Mouse (Mus musculus) CH12.LX (cell line): ENCODE data around the gene Cc2d2a. TPM values are rescaled to one million over a fixed set of nuclear protein-coding genes. Genes with fewer than 3 reads are reported as not detected.

Experiments
- DNase-seq: peaks from one replicate; pipeline ENCODE4 v3.0.0-alpha.2; 2013; ENCODE audit errors: extremely low read depth
- H3K27ac ChIP-seq: 2 replicates; pipeline ENCODE4 v1.5.1; 2012; ENCODE audit warnings: low read depth, mild to moderate bottlenecking, control low read depth, moderate library complexity; ENCODE audit not compliant: insufficient read depth
- H3K27me3 ChIP-seq: replicated peaks from 2 replicates; pipeline ENCODE3; 2012; ENCODE audit warnings: inconsistent platforms
- H3K36me3 ChIP-seq, 2 experiments: replicated peaks in 1 of 2; 2 replicates each; pipeline versions ENCODE3 to v1.6.1; 2012; ENCODE audit warnings: inconsistent platforms in 1 of 2, low read length in 1 of 2, mild to moderate bottlenecking in 1 of 2, mixed read lengths in 1 of 2, moderate library complexity in 1 of 2; ENCODE audit not compliant: control insufficient read depth in 1 of 2, insufficient read depth in 1 of 2
- H3K4me1 ChIP-seq, 2 experiments: 2 replicates each; pipeline ENCODE4 v1.6.1; 2012; ENCODE audit warnings: inconsistent platforms in 1 of 2, moderate library complexity in 1 of 2; ENCODE audit not compliant: insufficient read depth in 2 of 2, control insufficient read depth in 1 of 2
- H3K4me2 ChIP-seq: 2 replicates; pipeline ENCODE4 v1.6.1; 2012; ENCODE audit warnings: low read depth, mild to moderate bottlenecking, control low read depth; ENCODE audit not compliant: poor library complexity, insufficient read depth, severe bottlenecking
- H3K4me3 ChIP-seq, 3 experiments: fragments of 150-350 bp in 1 of 3; sonication (generic) in 1 of 3; replicated peaks in 1 of 3; 2 replicates each; pipeline versions ENCODE3 to v1.5.1; 2011 to 2012; ENCODE audit warnings: low read depth in 2 of 3, low read length in 2 of 3, mild to moderate bottlenecking in 2 of 3, moderate library complexity in 2 of 3, control low read depth in 1 of 3, improper control_type of control experiment in 1 of 3, inconsistent platforms in 1 of 3, mixed read lengths in 1 of 3; ENCODE audit not compliant: poor library complexity in 1 of 3
- H3K79me2 ChIP-seq: replicated peaks from 2 replicates; pipeline ENCODE4 v1.6.1; 2012; ENCODE audit warnings: mild to moderate bottlenecking, moderate library complexity; ENCODE audit not compliant: control insufficient read depth, poor library complexity, insufficient read depth, severe bottlenecking; ENCODE audit errors: extremely low read depth
- H3K9ac ChIP-seq: 2 replicates; pipeline ENCODE4 v1.6.1; 2012; ENCODE audit warnings: low read depth, mild to moderate bottlenecking, control low read depth, moderate library complexity; ENCODE audit not compliant: insufficient read depth
- H3K9me3 ChIP-seq: replicated peaks from 2 replicates; pipeline ENCODE3; 2012; ENCODE audit warnings: low read length, inconsistent platforms, mixed read lengths
- BHLHE40 ChIP-seq: IDR thresholded peaks from 2 replicates; pipeline ENCODE4 v1.6.1; 2011; ENCODE audit warnings: mild to moderate bottlenecking, low read depth, low read length, improper control_type of control experiment
- CHD1 ChIP-seq: IDR thresholded peaks from 2 replicates; pipeline ENCODE4 v1.6.1; 2012; ENCODE audit warnings: low read depth, low read length, improper control_type of control experiment, inconsistent platforms
- ELF1 ChIP-seq: IDR thresholded peaks from 2 replicates; pipeline ENCODE4 v1.6.1; 2014; ENCODE audit warnings: low read depth, mild to moderate bottlenecking, inconsistent platforms, low read length, improper control_type of control experiment
- GABPA ChIP-seq: IDR thresholded peaks from 2 replicates; pipeline ENCODE4 v1.6.1; 2012; ENCODE audit warnings: low read depth, low read length, improper control_type of control experiment, inconsistent platforms; ENCODE audit not compliant: insufficient replicate concordance
- HCFC1 ChIP-seq: IDR thresholded peaks from 2 replicates; pipeline ENCODE4 v1.6.1; 2012; ENCODE audit warnings: low read depth, mild to moderate bottlenecking, inconsistent platforms, low read length, improper control_type of control experiment
- JUN ChIP-seq: IDR thresholded peaks from 2 replicates; pipeline ENCODE4 v1.6.1; 2011; ENCODE audit warnings: low read depth, mild to moderate bottlenecking, low read length, improper control_type of control experiment, moderate library complexity; ENCODE audit not compliant: insufficient read depth
- JUND ChIP-seq: conservative IDR thresholded peaks from 2 replicates; pipeline ENCODE4 v1.6.1; 2011; ENCODE audit warnings: low read depth, low read length, improper control_type of control experiment
- MYC ChIP-seq: IDR thresholded peaks from 2 replicates; pipeline ENCODE4 v1.6.1; 2011; ENCODE audit warnings: low read depth, mild to moderate bottlenecking, improper control_type of control experiment, low read length
- NELFE ChIP-seq: IDR thresholded peaks from 2 replicates; pipeline ENCODE4 v1.6.1; 2011; ENCODE audit warnings: low read depth, low read length, improper control_type of control experiment
- NRF1 ChIP-seq: IDR thresholded peaks from 2 replicates; pipeline ENCODE4 v1.6.1; 2014; ENCODE audit warnings: low read depth, mild to moderate bottlenecking, inconsistent platforms, low read length, improper control_type of control experiment, moderate library complexity
- PAX5 ChIP-seq: IDR thresholded peaks from 2 replicates; pipeline ENCODE4 v1.6.1; 2012; ENCODE audit warnings: low read length, inconsistent platforms, mixed read lengths
- POLR2A ChIP-seq: IDR thresholded peaks from 2 replicates; pipeline ENCODE4 v1.6.1; 2011; ENCODE audit warnings: low read depth, mild to moderate bottlenecking, improper control_type of control experiment, low read length
- POLR2AphosphoS2 ChIP-seq: IDR thresholded peaks from 2 replicates; pipeline ENCODE4 v1.6.1; 2011; ENCODE audit warnings: low read depth, low read length, improper control_type of control experiment
- RAD21 ChIP-seq: IDR thresholded peaks from 2 replicates; pipeline ENCODE4 v1.6.1; 2011; ENCODE audit warnings: low read depth, mild to moderate bottlenecking, low read length, improper control_type of control experiment, moderate library complexity
- RCOR1 ChIP-seq: conservative IDR thresholded peaks from 2 replicates; pipeline ENCODE4 v1.6.1; 2012; ENCODE audit warnings: low read depth, mild to moderate bottlenecking, inconsistent platforms, low read length, improper control_type of control experiment
- SIN3A ChIP-seq: IDR thresholded peaks from 2 replicates; pipeline ENCODE4 v1.6.1; 2012; ENCODE audit warnings: low read length, improper control_type of control experiment, inconsistent platforms
- SMC3 ChIP-seq: IDR thresholded peaks from 2 replicates; pipeline ENCODE4 v1.6.1; 2011; ENCODE audit warnings: low read depth, low read length, improper control_type of control experiment
- TBP ChIP-seq: conservative IDR thresholded peaks from 2 replicates; pipeline ENCODE4 v1.6.1; 2011; ENCODE audit warnings: low read depth, low read length, improper control_type of control experiment
- TCF12 ChIP-seq: IDR thresholded peaks from 2 replicates; pipeline ENCODE4 v1.6.1; 2014; ENCODE audit warnings: low read depth, mild to moderate bottlenecking, inconsistent platforms, low read length, improper control_type of control experiment
- ZKSCAN1 ChIP-seq: IDR thresholded peaks from 2 replicates; pipeline ENCODE4 v1.6.1; 2012; ENCODE audit warnings: low read depth, inconsistent platforms, low read length, improper control_type of control experiment, borderline replicate concordance
- ZMIZ1 ChIP-seq: IDR thresholded peaks from 2 replicates; pipeline ENCODE4 v1.6.1; 2012; ENCODE audit warnings: low read depth, mild to moderate bottlenecking, inconsistent platforms, low read length, improper control_type of control experiment
- dilution Hi-C: fragments of 300-500 bp; cut with MboI; formaldehyde crosslinking; loops from 2 replicates; pipeline ENCODE4 v1.14.3; 2020; ENCODE audit warnings: low sequenced_read_pairs; ENCODE audit not compliant: extremely low pct_unique_long_range_greater_than_20kb, extremely low pct_ligation_motif_present
- in situ Hi-C: fragments of 300-500 bp; cut with MboI; formaldehyde crosslinking; loops from 3 replicates; pipeline ENCODE4 v1.14.3; 2019; ENCODE audit warnings: low sequenced_read_pairs, low pct_ligation_motif_present, low pct_unique_long_range_greater_than_20kb, mixed read lengths
- polyA plus RNA-seq: library from polyadenylated mRNA; unstranded; fragments of >175 nt; gene quantifications from 2 replicates; pipeline ENCODE4 v1.2.1, GENCODE M21; 2012; ENCODE audit warnings: low read depth; ENCODE audit not compliant: insufficient read length
- total RNA-seq, 2 experiments: library from RNA; depleted of rRNA; stranded (reverse); fragments of 300-350 nt in 1 of 2; fragments of >200 nt in 1 of 2; gene quantifications; 2 replicates each; pipeline ENCODE4 v1.2.3; 2012 to 2014

Gene Cc2d2a
- total and polyA plus RNA-seq, 3 experiments = 0.04 to 0.12 TPM; not detected in 1

DNA sequence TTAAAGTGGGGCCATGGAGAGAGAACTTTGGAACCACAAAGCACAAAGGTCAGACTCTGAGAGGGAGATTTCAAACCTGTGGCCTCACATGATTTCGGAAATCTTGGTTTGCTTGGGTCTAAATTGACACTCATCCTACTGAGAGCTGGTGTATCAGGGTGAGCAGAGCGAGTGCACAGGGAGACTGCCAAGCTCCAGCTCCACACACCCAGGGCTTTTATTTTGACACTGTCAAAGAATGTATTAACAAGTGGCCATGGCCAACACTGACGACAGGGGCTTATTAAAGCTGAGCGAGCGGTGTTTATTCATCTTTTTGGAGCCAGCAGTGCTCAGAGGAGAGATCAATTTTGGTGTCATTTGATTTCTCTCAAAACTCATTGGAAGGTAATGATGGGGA is 3.0 kb downstream of the Cc2d2a start:
- TF ChIP-seq RAD21 (no peak), RCOR1 (no peak), ELF1 (no peak), BHLHE40 (no peak), CHD1 (no peak)
- in situ Hi-C loops = no loop called here
- Histone ChIP-seq H3K27me3 (no peaks in the 10 kb centered on the region), H3K9me3 (no peaks in the 10 kb centered on the region), H3K4me2 (no peak overlapping the region), H3K4me1 (0 out of 4 replicates have a peak, but pooled peaks cover 0 to 4% of the 10 kb centered on the region in 2 experiments), H3K4me3 (no peak overlapping the region), H3K27ac (no peak overlapping the region), H3K9ac (no peak overlapping the region), H3K79me2 (no peaks in the 10 kb centered on the region), H3K36me3 (no peaks in the 10 kb centered on the region)
- dilution Hi-C loops = no loop called here
- no peak for DNase-seq

- in situ Hi-C loops (no loop called here), dilution Hi-C loops (no loop called here)
- Histone ChIP-seq H3K36me3 (no peaks in the 10 kb centered on the region), H3K27ac (no peak overlapping the region), H3K27me3 (no peaks in the 10 kb centered on the region), H3K79me2 (no peaks in the 10 kb centered on the region), H3K9me3 (no peaks in the 10 kb centered on the region), H3K4me1 (no peaks in the 10 kb centered on the region), H3K4me3 (no peak overlapping the region), H3K9ac (no peak overlapping the region), H3K4me2 (no peak overlapping the region)
- DNase-seq = no peak
- TF ChIP-seq NRF1 = no peak
- no peak for TF ChIP-seq JUN
- no peak for TF ChIP-seq PAX5
- no peak for TF ChIP-seq SMC3
- TF ChIP-seq TBP = no peak
- TF ChIP-seq POLR2AphosphoS2 = no peak
- no peak for TF ChIP-seq HCFC1
- TF ChIP-seq NELFE = no peak
- TF ChIP-seq ZKSCAN1 = no peak
- TF ChIP-seq MYC = no peak
- TF ChIP-seq TCF12 = no peak
- TF ChIP-seq CHD1 = no peak
- TF ChIP-seq SIN3A = no peak
- no peak for TF ChIP-seq ZMIZ1
- no peak for TF ChIP-seq POLR2A
- no peak for TF ChIP-seq GABPA
- TF ChIP-seq ELF1 = no peak
- no peak for TF ChIP-seq JUND
Measured at GRCm38 (mm10) chr5:43669118-43669645, 7.0 kb downstream of the Cc2d2a start.
